Mouse (Mus musculus): Measurements from ENCODE around the gene Gstm4. TPM values are rescaled to one million over a fixed set of nuclear protein-coding genes. Genes with fewer than 3 reads are reported as not detected.

Gstm4 gene
- polyA plus RNA-seq, 1 experiment from 2014 or later: 19.4 TPM

Other genes with a start within 250 kb of the Gstm4 start
- gene Eps8l3, start 167.7 kb downstream of the Gstm4 start, polyA plus RNA-seq (2015; fragmentation: Nextera tagmentation; extraction: Ambion mirVana): 29.2 and 29.8 TPM in 2 replicates
- 249 and 273 TPM in 2 replicates for gene Gstm5, start 149.1 kb downstream of the Gstm4 start, polyA plus RNA-seq (2015; fragmentation: Nextera tagmentation; extraction: Ambion mirVana)
- gene Gstm7, start 113.1 kb downstream of the Gstm4 start, polyA plus RNA-seq (2015; fragmentation: Nextera tagmentation; extraction: Ambion mirVana): 12.4 and 15.9 TPM in 2 replicates
- gene Gstm6, start 101.1 kb downstream of the Gstm4 start, polyA plus RNA-seq (2015; fragmentation: Nextera tagmentation; extraction: Ambion mirVana): 13.7 and 15.8 TPM in 2 replicates
- 53.8 and 54.0 TPM in 2 replicates for gene Gstm3, start 75.6 kb downstream of the Gstm4 start, polyA plus RNA-seq (2015; fragmentation: Nextera tagmentation; extraction: Ambion mirVana)
- 189 and 195 TPM in 2 replicates for gene Gstm2, start 58.4 kb downstream of the Gstm4 start, polyA plus RNA-seq (2015; fragmentation: Nextera tagmentation; extraction: Ambion mirVana)
- gene Gstm1, start 26.9 kb downstream of the Gstm4 start, polyA plus RNA-seq (2015; fragmentation: Nextera tagmentation; extraction: Ambion mirVana): 892 and 954 TPM in 2 replicates
- gene Ampd2, start 41.8 kb upstream of the Gstm4 start, polyA plus RNA-seq (2015; fragmentation: Nextera tagmentation; extraction: Ambion mirVana): 20.2 and 20.7 TPM in 2 replicates
- gene Gnat2, start 47.9 kb upstream of the Gstm4 start, polyA plus RNA-seq (2015; fragmentation: Nextera tagmentation; extraction: Ambion mirVana): 0.59 and 0.71 TPM in 2 replicates
- gene Gnai3, start 101.3 kb upstream of the Gstm4 start, polyA plus RNA-seq (2015; fragmentation: Nextera tagmentation; extraction: Ambion mirVana): 107 and 112 TPM in 2 replicates
- 0.11 TPM in 2 replicates for gene Gpr61, start 110.0 kb upstream of the Gstm4 start, polyA plus RNA-seq (2015; fragmentation: Nextera tagmentation; extraction: Ambion mirVana)
- gene Amigo1, start 141.4 kb upstream of the Gstm4 start, polyA plus RNA-seq (2015; fragmentation: Nextera tagmentation; extraction: Ambion mirVana): 3.0 and 3.5 TPM in 2 replicates
- 5.5 TPM in 2 replicates for gene Cyb561d1, start 156.3 kb upstream of the Gstm4 start, polyA plus RNA-seq (2015; fragmentation: Nextera tagmentation; extraction: Ambion mirVana)
- gene Atxn7l2, start 166.0 kb upstream of the Gstm4 start, polyA plus RNA-seq (2015; fragmentation: Nextera tagmentation; extraction: Ambion mirVana): 4.3 and 4.8 TPM in 2 replicates
- 0.04 and 0.05 TPM in 2 replicates for gene Sypl2, start 181.8 kb upstream of the Gstm4 start, polyA plus RNA-seq (2015; fragmentation: Nextera tagmentation; extraction: Ambion mirVana)
- 159 and 166 TPM in 2 replicates for gene Psma5, start 212.0 kb upstream of the Gstm4 start, polyA plus RNA-seq (2015; fragmentation: Nextera tagmentation; extraction: Ambion mirVana)
- gene Sort1, start 239.2 kb upstream of the Gstm4 start, polyA plus RNA-seq (2015; fragmentation: Nextera tagmentation; extraction: Ambion mirVana): 7.6 and 9.2 TPM in 2 replicates